Mouse (Mus musculus): ENCODE results near the gene Fam53a.

Fam53a gene

DNA sequence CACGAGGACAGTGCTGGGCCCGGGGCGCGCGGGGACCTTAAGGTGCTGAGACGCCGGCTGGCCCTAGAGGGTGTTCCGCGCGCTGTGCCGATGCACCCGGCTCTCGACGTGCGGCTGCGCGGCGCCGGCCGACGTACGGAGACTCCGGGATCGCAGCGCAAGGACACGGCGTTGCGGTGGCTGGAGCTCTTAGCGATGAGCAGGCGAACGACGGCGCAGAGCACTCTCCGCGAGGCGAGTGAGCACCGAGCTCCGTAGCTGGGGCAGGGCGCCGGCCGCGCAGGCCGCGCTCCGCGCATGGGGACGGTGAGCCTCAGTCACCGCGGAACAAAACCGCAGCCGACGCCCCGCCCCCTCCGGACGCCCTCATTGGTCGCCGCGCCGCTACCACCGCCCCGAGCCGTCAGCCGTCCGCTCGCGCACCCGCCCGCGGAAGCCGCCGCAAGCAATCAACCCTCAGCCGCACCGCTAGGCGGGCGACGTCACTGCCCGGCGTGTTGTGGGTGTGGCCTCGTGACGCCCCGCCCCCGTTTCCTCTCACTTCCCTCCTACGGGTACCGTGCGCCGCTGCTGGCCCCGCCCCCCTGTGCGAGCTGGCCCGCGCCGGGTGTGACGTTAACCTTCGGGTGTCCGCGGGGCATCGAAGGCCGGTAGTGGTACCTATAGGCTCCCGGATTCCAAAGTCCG is at the start of gene Fam53a, which contains the start of gene Gm9903:
Gene Fam53a, minus strand, starts transcription at position 335 of the 687 bp plus-strand sequence.
Gene Gm9903, plus strand, starts transcription at position 625 of the 687 bp plus-strand sequence.
- no peak for DNase-seq (ENCODE audit: extremely low spot score, low read depth, low spot score)

GRCm38 (mm10) chr5:33678244-33678643 is 48.8 kb upstream of the Fam53a start:
- DNase-seq (ENCODE audit: extremely low spot score, low read depth, low spot score) = no peak

- no peak for DNase-seq (ENCODE audit: extremely low spot score, low read depth, low spot score)
Observed at GRCm38 (mm10) chr5:33675964-33676363, 46.5 kb upstream of the Fam53a start.

DNA sequence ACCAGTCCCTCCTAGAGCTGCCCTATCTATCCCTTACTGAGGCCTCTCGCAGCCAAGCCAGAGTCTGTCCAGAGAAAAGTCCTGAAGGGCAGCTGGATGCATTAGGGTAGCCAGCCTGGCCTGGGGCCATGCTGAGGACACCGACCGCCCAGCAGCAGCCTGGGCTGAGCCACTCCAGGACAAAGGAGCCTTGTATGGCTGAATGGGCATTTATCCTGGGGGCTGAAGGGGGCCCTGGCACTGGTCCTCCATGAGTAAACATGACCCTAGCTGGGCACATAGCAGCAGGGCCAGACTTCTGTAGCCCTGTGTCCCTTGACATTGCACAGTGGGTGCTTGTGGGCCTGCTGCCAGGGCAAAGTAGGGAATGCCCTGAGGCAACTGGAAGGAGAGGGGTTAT is 45.0 kb upstream of the Fam53a start:
- no peak for DNase-seq (ENCODE audit: extremely low spot score, low read depth, low spot score)

GRCm38 (mm10) chr5:33671659-33672058 is 42.2 kb upstream of the Fam53a start:
- DNase-seq (ENCODE audit: extremely low spot score, low read depth, low spot score) = no peak

DNA sequence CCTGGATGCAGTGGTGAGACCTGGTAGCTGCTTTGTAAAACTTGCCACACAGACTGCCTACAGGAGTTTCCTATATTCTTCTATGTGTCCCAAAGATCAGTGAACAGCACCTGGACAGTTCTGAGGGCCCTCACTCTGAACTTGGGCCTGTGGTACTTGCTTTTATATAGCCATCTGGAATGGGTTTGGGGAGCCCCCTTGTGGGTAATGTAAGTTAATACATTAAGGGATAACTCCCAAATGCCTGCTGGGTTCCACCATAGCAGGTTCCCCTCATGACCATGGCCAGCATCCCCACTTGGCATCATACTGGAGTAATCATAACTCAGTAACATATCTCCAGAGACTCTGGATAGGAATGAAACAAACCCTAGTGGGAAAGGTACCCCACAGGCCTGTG is 38.8 kb upstream of the Fam53a start:
- no peak for DNase-seq (ENCODE audit: extremely low spot score, low read depth, low spot score)

DNA sequence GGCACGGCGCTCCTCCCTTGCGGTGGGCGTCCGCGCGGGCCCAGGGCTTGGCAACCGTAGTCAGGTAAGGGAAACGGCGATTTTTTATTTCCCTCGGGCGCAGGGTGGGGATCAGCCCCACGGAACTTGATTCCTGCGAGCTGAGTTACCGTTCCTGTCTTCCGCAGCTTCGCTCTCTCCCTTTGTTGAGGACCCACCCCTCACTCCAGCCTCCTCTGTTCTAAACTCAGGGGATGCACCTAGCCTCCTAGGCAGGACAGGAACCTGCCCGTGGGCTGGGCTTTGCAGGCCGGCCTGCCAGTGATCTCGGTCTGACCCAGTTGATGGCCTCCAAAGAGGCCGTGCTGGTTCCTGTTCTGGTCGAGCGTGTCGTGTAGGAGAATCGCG is 29.2 kb upstream of the Fam53a start:
- DNase-seq (ENCODE audit: extremely low spot score, low read depth, low spot score) = no peak

GRCm38 (mm10) chr5:33657787-33658663 is 28.6 kb upstream of the Fam53a start, which contains the start of the genes Tacc3 and Tmem129:
Gene Tacc3, plus strand, starts transcription at chr5:33658128.
Gene Tmem129, minus strand, starts transcription at chr5:33658416.
- DNase-seq (ENCODE audit: extremely low spot score, low read depth, low spot score) = peak; percentile 96

DNA sequence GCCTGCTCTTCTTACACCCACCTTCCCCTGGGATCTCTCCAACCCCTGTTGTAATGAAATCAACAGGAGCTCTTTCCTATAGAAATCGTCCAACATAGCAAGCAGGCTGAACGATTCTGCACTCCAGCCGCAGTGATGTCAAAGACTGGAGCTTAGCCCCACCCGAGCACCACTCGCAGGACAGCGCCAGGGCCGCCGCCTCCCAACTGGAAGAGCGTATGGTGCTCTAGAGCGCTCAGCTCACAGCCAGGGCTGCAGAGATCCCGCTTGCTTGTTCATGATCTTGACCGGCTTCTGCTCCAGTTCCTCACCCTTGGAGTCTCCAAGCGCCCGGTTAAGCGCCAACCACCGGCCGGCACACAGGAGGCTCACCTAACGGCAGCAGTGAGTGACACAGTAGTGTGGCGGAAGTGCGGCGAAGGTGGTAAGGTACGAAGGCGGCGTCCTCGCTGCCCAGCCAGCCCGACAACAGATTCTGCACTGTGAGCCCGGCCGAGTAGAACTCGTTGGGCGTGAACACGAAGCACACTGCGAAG is 27.9 kb upstream of the Fam53a start:
- no peak for DNase-seq (ENCODE audit: extremely low spot score, low read depth, low spot score)

GRCm38 (mm10) chr5:33656739-33657138 is 27.3 kb upstream of the Fam53a start:
- no peak for DNase-seq (ENCODE audit: extremely low spot score, low read depth, low spot score)

- no peak for DNase-seq (ENCODE audit: extremely low spot score, low read depth, low spot score)
Observed at GRCm38 (mm10) chr5:33655251-33655840, 25.9 kb upstream of the Fam53a start.

GRCm38 (mm10) chr5:33654424-33654823 is 25.0 kb upstream of the Fam53a start:
- no peak for DNase-seq (ENCODE audit: extremely low spot score, low read depth, low spot score)

DNA sequence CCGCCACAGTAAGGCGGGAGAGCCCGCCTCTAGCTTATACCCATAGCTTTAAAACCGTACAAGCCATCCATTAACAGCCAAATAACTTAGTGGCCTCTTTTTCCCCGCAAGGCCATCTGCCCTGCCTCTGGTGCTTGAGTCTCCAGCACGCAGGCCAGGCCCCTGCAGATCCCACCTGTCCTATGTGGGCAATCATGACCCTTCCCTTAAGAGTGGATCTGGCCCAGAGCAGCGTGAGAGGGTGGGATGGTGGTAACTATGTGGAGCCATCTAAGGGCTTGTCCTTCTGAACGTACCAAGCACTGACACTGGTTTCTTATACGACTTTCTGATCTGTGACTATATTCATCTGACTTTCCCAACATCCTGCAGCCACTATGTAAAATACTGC is 23.3 kb upstream of the Fam53a start:
- DNase-seq (ENCODE audit: extremely low spot score, low read depth, low spot score) = no peak

GRCm38 (mm10) chr5:33651921-33652782 is 22.7 kb upstream of the Fam53a start, which contains the start of gene Slbp:
Gene Slbp, minus strand, starts transcription at chr5:33652574.
- peak; percentile 83 for DNase-seq (ENCODE audit: extremely low spot score, low read depth, low spot score)

DNA sequence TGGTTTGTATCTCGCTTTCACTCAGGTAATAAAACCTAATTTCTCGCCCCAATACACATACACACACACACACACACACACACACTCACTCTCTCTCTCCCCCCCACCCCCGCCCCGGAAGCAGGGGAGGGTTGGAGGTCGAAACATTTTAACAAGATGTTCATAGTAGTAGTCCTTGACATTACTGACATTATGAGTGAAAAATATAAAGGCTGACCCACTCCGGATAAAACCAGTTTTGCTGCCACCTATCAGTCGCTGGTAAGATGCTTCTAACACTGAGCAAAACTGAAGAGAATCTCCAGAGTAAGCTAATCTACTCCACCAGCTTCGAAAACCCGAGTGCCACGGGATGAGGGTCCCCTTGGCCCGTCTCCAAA is 22.1 kb upstream of the Fam53a start:
- no peak for DNase-seq (ENCODE audit: extremely low spot score, low read depth, low spot score)

DNA sequence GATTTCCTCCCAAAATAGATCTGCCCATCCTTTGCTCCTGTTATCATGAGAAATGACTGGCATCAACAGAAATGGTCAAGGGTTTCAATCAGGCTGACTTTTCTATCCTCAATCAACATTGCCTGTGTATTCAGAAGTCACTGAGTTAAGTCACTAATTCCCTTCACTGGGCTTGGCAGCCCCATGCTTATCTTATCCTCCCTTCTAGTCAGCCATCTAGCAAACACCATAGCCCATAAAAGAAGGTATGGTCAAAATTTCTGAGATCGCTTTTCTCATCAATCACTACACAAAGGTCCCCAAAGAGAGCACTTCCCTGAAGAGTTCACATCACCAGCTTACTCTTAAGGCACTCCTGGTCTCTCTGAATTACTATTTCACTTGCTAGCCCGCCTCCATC is 21.6 kb upstream of the Fam53a start:
- no peak for DNase-seq (ENCODE audit: extremely low spot score, low read depth, low spot score)

DNA sequence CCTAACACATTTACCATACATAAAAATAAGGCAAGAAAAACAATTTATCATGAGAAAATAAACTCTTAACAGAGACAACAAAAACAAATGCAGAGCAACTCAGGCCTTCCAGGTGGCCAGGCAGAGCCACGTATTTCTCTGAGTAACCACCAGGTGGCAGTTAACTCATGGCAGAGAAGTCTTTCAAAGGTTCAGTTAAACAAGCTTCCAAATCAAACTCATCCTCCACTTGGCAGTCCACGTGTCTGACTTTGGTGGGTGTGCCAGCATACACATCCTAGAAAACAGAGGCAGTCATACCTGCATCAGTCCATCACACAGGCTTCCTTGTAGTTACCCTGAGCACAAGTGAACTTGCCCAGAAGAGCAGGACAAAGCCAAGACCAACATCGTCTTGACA is 11.2 kb upstream of the Fam53a start:
- DNase-seq (ENCODE audit: extremely low spot score, low read depth, low spot score) = no peak

- DNase-seq (ENCODE audit: extremely low spot score, low read depth, low spot score) = no peak
Observed at GRCm38 (mm10) chr5:33638826-33639225, 9.4 kb upstream of the Fam53a start.

- no peak for DNase-seq (ENCODE audit: extremely low spot score, low read depth, low spot score)
Observed at GRCm38 (mm10) chr5:33637606-33638350, 8.3 kb upstream of the Fam53a start.

GRCm38 (mm10) chr5:33635361-33635760 is 5.9 kb upstream of the Fam53a start:
- DNase-seq (ENCODE audit: extremely low spot score, low read depth, low spot score) = no peak
